Mouse (Mus musculus): Measurements from ENCODE around the gene Tpx2. TPM values are rescaled to one million over a fixed set of nuclear protein-coding genes. Genes with fewer than 3 reads are reported as not detected.

Gene Tpx2
- polyA plus RNA-seq, 1 experiment from 2014 or later: 103 TPM

DNA sequence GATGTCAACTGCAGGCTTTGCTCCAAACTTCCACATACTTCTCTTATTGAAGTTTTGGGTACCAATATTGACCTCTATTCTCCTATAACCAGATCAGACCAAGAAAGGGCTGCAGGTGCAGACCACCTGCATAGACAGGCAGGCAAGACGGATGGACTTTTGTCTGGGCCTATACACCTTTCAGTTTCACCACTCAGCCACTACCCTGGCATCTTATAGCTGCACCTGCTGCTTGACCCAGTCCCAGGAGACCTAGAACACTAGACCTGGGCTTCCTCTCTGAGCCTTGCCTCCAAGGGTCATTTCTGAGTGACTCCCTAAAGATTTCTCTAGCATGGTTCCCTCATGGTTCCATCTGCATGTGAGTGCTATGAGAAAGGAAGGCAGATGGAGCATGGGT lies 34.5 kb upstream of the Tpx2 start:
- Histone ChIP-seq H3K9ac (no peak overlapping the region), H3K4me2 (no peak overlapping the region), H3K27ac (no peak overlapping the region), H3K4me1 (peaks cover 25% of the 10 kb centered on the region), H3K4me3 (no peak overlapping the region), H3K9me3 (replicated peaks) (no peaks in the 10 kb centered on the region), H3K27me3 (no peaks in the 10 kb centered on the region), H3K36me3 (ENCODE audit: poor library complexity, severe bottlenecking) (peaks cover 8% of the 10 kb centered on the region; the same call in 1 of the 2 replicates)
- 88% methylated on average over 1 of the region's 1 CpGs for WGBS
- no peak for ATAC-seq

- 89% methylated on average over 6 of the region's 6 CpGs for WGBS
- Histone ChIP-seq H3K4me3 (no peak overlapping the region), H3K9me3 (replicated peaks) (no peaks in the 10 kb centered on the region), H3K9ac (no peak overlapping the region), H3K27ac (no peak overlapping the region), H3K36me3 (ENCODE audit: poor library complexity, severe bottlenecking) (peaks cover 14% of the 10 kb centered on the region), H3K4me1 (peaks cover 32% of the 10 kb centered on the region), H3K4me2 (no peak overlapping the region), H3K27me3 (no peaks in the 10 kb centered on the region)
- ATAC-seq: no peak
Observed at GRCm38 (mm10) chr2:152814213-152814874, 33.4 kb upstream of the Tpx2 start.

DNA sequence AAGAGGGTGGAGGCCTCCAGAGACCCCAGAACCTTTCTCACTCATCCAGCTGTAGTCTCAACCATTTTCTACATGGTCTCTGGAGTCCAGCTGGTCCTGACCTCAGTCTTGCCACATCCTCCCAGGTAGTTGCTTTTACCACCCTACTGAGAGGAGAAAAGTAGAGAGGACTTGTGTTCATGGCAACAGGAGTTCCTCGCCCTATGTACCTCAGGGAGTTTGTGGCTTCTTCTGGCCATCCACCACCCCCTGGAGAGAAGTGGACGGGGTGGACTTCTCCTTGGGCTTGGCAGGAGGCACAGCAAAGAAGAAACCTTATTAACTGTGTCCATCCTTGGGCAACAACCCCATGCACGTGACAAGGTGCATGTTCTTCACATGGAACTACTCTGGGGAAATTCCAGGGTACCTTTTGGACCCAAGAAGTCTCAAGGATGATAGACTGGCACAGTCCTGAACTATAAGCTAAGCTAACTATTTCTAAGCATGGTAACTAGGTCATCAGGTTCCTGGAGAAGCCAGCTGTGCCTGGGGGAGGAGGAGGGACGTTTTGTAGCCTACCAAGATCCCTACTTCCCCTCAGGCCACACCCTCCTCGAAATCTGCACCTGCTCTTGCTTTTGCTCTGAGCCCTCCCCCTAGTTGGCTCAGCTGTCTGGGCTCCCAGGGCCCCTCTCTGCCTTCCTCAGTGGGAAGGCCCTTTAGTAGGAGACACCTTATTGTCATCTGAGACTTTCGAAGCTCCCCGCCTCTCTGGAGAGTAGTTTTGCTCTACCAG lies 31.7 kb upstream of the Tpx2 start:
- Histone ChIP-seq H3K36me3 (ENCODE audit: poor library complexity, severe bottlenecking) (peaks cover 21% of the 10 kb centered on the region), H3K4me2 (no peak overlapping the region), H3K27ac (no peak overlapping the region), H3K27me3 (no peaks in the 10 kb centered on the region), H3K4me1 (peaks cover 48% of the 10 kb centered on the region), H3K4me3 (no peak overlapping the region), H3K9me3 (replicated peaks) (no peaks in the 10 kb centered on the region), H3K9ac (no peak overlapping the region)
- ATAC-seq: no peak
- WGBS: 69% methylated on average over 7 of the region's 7 CpGs

DNA sequence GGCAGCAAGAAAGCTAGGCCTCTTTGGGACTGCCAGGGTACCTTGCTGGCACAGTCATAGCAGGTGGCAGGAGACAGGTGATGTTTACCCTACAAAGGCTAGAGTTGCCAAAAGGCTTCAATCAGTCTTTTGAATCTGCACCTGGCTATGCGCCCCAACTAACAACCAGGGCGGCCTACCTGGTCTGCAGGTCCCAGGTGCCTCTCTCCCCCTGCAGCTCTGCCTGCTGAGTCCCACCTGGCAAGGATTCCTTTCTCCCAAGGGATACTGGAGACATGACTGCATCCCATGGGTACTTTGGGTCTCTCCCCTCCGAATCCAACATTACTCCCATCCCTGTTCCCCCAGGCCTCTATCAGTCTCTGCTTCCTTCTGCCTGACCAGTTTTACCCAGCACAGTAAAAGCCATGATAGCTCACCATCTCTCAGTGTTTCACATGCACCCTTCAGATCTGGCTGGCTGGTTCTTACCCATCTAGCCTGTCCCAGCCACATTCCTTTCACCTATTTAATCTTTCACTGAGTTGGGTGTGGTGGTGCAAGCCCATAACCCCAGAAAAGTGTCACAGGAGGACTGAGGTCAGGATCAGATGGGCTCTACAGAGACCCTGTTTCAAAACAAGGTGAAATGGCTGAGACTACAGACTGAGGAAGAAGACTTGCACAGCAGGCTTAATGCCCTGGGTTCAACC lies 31.0 kb upstream of the Tpx2 start:
- Histone ChIP-seq H3K9me3 (replicated peaks) (no peaks in the 10 kb centered on the region), H3K27me3 (no peaks in the 10 kb centered on the region), H3K4me1 (peaks cover 55% of the 10 kb centered on the region), H3K4me3 (no peak overlapping the region), H3K9ac (no peak overlapping the region), H3K36me3 (ENCODE audit: poor library complexity, severe bottlenecking) (peaks cover 21% of the 10 kb centered on the region), H3K27ac (no peak overlapping the region), H3K4me2 (0 out of 2 replicates have a peak overlapping the region, but pooled peaks have one; percentile 2)
- ATAC-seq: no peak
- WGBS: 84% methylated on average over 3 of the region's 3 CpGs

DNA sequence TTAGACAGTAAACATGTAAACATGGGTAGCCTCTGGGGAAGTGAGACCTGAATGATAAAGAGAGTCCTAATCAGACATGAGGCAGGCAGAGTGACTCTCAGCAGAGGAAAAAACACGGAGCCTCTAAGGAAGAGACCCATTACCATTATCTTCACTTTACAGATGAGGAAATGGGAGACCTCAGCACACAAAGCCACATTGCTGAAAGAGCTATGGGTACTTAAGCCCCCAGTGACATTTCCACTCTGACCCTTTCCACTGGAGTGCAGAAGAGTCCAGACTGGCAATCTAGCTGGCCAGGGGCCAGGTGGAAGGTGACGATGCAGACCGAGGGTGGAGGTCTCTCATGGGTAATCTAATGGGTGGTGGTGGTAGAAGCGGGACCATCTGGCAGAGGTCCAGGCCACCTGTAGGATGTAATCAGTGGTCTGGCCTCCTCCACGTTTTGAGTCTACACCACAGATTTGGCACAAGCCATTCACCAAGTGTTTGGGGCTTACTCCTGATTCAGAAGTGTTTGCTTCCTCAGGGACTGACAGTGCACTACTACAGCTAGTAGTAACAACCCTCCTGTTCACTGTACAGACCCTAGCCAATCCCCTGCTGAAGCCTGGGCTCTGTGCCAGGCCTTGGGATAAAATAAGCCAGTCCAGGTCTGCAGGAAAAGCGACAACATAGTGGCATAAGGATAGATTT lies 30.0 kb upstream of the Tpx2 start:
- Histone ChIP-seq H3K4me3 (no peak overlapping the region), H3K4me1 (peaks cover 56% of the 10 kb centered on the region), H3K27ac (peak overlapping the region; percentile 60), H3K4me2 (no peak overlapping the region; the same call in 1 of the 2 replicates), H3K9me3 (replicated peaks) (no peaks in the 10 kb centered on the region), H3K9ac (no peak overlapping the region), H3K36me3 (ENCODE audit: poor library complexity, severe bottlenecking) (peaks cover 21% of the 10 kb centered on the region), H3K27me3 (no peaks in the 10 kb centered on the region)
- ATAC-seq: peak; percentile 78
- WGBS: 44% methylated on average over 6 of the region's 6 CpGs

GRCm38 (mm10) chr2:152818679-152819078 lies 29.1 kb upstream of the Tpx2 start:
- Histone ChIP-seq H3K36me3 (ENCODE audit: poor library complexity, severe bottlenecking) (peaks cover 21% of the 10 kb centered on the region), H3K27me3 (no peaks in the 10 kb centered on the region), H3K9ac (no peak overlapping the region), H3K4me3 (no peak overlapping the region), H3K4me1 (peaks cover 56% of the 10 kb centered on the region), H3K27ac (peak overlapping the region; percentile 60; the same call in 1 of the 2 replicates), H3K4me2 (no peak overlapping the region), H3K9me3 (replicated peaks) (no peaks in the 10 kb centered on the region)
- 43% methylated on average over 5 of the region's 5 CpGs for whole genome bisulfite sequencing
- no peak for ATAC-seq

GRCm38 (mm10) chr2:152819097-152819624 lies 28.6 kb upstream of the Tpx2 start:
- Histone ChIP-seq H3K9me3 (replicated peaks) (no peaks in the 10 kb centered on the region), H3K36me3 (ENCODE audit: poor library complexity, severe bottlenecking) (peaks cover 21% of the 10 kb centered on the region), H3K27me3 (no peaks in the 10 kb centered on the region), H3K27ac (no peak overlapping the region), H3K9ac (no peak overlapping the region), H3K4me3 (no peak overlapping the region), H3K4me1 (peaks cover 59% of the 10 kb centered on the region), H3K4me2 (no peak overlapping the region)
- 96% methylated on average over 3 of the region's 3 CpGs for WGBS
- ATAC-seq: no peak

- Histone ChIP-seq H3K36me3 (ENCODE audit: poor library complexity, severe bottlenecking) (peaks cover 19% of the 10 kb centered on the region), H3K9me3 (replicated peaks) (no peaks in the 10 kb centered on the region), H3K4me3 (no peak overlapping the region), H3K27me3 (no peaks in the 10 kb centered on the region), H3K4me2 (no peak overlapping the region), H3K4me1 (peaks cover 66% of the 10 kb centered on the region), H3K27ac (peak overlapping the region; percentile 52; the same call in 1 of the 2 replicates), H3K9ac (no peak overlapping the region)
- WGBS: 31% methylated on average over 4 of the region's 4 CpGs
- no peak for ATAC-seq
Observed at GRCm38 (mm10) chr2:152819926-152820325, 27.8 kb upstream of the Tpx2 start.

DNA sequence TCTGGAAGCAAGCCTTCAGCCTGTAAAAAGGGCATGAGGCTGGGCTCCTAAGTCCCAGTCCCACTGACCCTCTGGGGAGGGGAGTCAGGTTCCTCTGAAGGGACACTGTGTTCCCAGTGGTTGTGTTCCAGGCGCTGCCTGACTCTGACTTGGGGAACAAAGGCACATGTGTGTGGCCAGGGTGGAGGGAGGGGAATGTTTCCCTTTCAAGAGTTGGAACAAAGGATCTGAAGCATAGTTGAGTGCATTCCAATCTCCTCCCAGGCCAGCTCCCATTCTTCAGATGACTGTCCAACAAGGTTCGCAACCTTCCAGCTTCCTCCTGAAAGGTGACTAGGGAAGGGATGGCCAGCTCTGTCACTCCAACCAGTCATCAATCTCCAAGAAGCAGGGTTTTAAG lies 27.4 kb upstream of the Tpx2 start:
- Histone ChIP-seq H3K27ac (peak overlapping the region; percentile 52), H3K4me2 (no peak overlapping the region), H3K4me3 (no peak overlapping the region), H3K9ac (no peak overlapping the region), H3K4me1 (peaks cover 71% of the 10 kb centered on the region), H3K36me3 (ENCODE audit: poor library complexity, severe bottlenecking) (peaks cover 24% of the 10 kb centered on the region), H3K27me3 (no peaks in the 10 kb centered on the region), H3K9me3 (replicated peaks) (no peaks in the 10 kb centered on the region)
- no peak for ATAC-seq
- 10% methylated on average over 2 of the region's 2 CpGs for WGBS

DNA sequence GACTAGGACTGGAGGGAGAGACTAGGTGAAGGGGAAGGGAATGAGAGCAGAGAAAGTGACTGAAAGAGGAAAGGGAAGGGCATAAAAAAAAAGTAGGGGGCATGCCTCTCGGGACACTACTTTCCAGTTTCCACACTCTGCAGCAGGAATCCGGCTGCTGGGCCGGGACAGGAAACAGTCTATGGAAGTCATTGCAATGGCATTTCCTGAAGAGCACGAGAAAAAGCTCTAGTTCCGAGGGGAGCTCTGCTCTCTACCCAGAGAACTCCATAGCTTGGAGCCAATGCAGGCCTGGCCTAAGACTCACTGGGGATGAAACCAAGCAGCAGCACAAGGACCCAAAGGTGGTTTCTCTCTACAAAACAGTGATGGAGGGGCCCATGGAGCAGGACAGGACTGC lies 26.7 kb upstream of the Tpx2 start:
- WGBS: 73% methylated on average over 5 of the region's 5 CpGs
- peaks cover 25% of the 10 kb centered on the region for H3K36me3 ChIP-seq (ENCODE audit: poor library complexity, severe bottlenecking)
- H3K4me1 ChIP-seq: peaks cover 76% of the 10 kb centered on the region
- no peak overlapping the region for H3K9ac ChIP-seq
- no peaks in the 10 kb centered on the region for H3K9me3 ChIP-seq (replicated peaks)
- no peak overlapping the region for H3K4me3 ChIP-seq
- H3K27ac ChIP-seq: peak overlapping the region; percentile 52; the same call in 1 of the 2 replicates
- no peaks in the 10 kb centered on the region for H3K27me3 ChIP-seq
- no peak for ATAC-seq
- no peak overlapping the region for H3K4me2 ChIP-seq

- H3K9ac ChIP-seq: no peak overlapping the region
- H3K36me3 ChIP-seq (ENCODE audit: poor library complexity, severe bottlenecking): peaks cover 25% of the 10 kb centered on the region
- ATAC-seq: no peak
- H3K4me2 ChIP-seq: no peak overlapping the region
- no peak overlapping the region for H3K4me3 ChIP-seq
- no peaks in the 10 kb centered on the region for H3K27me3 ChIP-seq
- H3K9me3 ChIP-seq (replicated peaks): no peaks in the 10 kb centered on the region
- no peak overlapping the region for H3K27ac ChIP-seq
- H3K4me1 ChIP-seq: peaks cover 76% of the 10 kb centered on the region
Observed at GRCm38 (mm10) chr2:152821566-152821965, 26.2 kb upstream of the Tpx2 start.

Data from forebrain, embryonic 13.5 days (tissue).